Mouse (Mus musculus) neural tube, postnatal 0 days (tissue): ENCODE measurements around the gene Itgb8. TPM values are rescaled to one million over a fixed set of nuclear protein-coding genes. Genes with fewer than 3 reads are reported as not detected.

Source experiments
- polyA plus RNA-seq: library from polyadenylated mRNA; unstranded; fragments of >200 nt; fragmentation: Nextera tagmentation; extraction: Ambion mirVana; gene quantifications from 2 replicates; pipeline ENCODE4 v1.2.1, GENCODE M21; 2015

The Itgb8 gene
- 10.5 and 10.6 TPM in 2 replicates for polyA plus RNA-seq

GRCm38 (mm10) chr12:119238696-119239415, at the start of gene Itgb8:
Itgb8 (minus strand) TSS chr12:119238802.

Other genes starting within 250 kb of the Itgb8 start
- not detected in 2 replicates for gene Macc1, start 75.5 kb upstream of the Itgb8 start, polyA plus RNA-seq